Mouse (Mus musculus): Measurements from ENCODE around the gene Prr5l. TPM values are rescaled to one million over a fixed set of nuclear protein-coding genes. Genes with fewer than 3 reads are reported as not detected.

Gene Prr5l
- polyA plus RNA-seq, 1 experiment, result 0.06 TPM

DNA sequence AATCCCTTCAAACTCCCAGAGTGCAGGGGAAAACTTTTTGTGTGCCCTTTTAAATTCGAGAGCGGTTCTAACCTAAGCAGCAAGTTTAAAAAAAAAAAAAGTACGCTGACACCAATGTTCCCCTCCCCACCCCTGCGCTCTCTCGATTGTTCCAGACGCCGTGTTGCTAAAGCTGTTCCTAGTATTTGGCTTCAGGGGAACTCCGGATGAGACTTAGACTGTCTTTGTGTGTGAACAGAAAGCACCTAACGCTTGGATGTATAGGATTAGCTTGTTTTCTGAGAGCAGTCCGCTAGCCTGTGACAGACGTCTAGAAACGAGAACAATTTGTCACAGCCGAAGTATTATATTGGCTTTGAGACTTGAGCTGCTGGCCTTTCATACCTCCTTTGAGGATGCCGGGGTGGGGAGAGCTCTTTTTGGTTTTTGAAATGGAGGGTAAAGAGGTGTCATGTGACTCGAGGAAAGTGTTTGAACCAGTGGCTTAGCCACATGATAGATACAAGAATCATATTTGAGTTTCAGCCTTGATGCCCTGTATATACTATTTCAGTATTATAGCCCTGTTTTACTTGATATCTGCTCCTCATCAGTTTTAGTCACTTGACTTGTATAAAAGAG is 203.6 kb downstream of the Prr5l start:
- TF ChIP-seq POLR2A (IDR thresholded peaks at IDR 0.05; ENCODE audit: insufficient read length, low read depth) (no peak), USF1 (IDR thresholded peaks at IDR 0.05; ENCODE audit: low read depth) (peak; percentile 41)
- H3K4me3 ChIP-seq, result peak overlapping the region; percentile 91
- peak overlapping the region; percentile 29 for H3ac ChIP-seq (ENCODE audit: control insufficient read depth, insufficient read length)
- peaks cover 30% of the 10 kb centered on the region for H3K79me2 ChIP-seq (ENCODE audit: control insufficient read depth, insufficient read depth)
- H3K36me3 ChIP-seq (ENCODE audit: control insufficient read depth, insufficient read depth), result no peaks in the 10 kb centered on the region
- H3K4me2 ChIP-seq (ENCODE audit: low read depth), result peak overlapping the region; percentile 77
- H3K27me3 ChIP-seq (ENCODE audit: control insufficient read depth, insufficient read depth, insufficient read length), result peaks cover 17% of the 10 kb centered on the region

DNA sequence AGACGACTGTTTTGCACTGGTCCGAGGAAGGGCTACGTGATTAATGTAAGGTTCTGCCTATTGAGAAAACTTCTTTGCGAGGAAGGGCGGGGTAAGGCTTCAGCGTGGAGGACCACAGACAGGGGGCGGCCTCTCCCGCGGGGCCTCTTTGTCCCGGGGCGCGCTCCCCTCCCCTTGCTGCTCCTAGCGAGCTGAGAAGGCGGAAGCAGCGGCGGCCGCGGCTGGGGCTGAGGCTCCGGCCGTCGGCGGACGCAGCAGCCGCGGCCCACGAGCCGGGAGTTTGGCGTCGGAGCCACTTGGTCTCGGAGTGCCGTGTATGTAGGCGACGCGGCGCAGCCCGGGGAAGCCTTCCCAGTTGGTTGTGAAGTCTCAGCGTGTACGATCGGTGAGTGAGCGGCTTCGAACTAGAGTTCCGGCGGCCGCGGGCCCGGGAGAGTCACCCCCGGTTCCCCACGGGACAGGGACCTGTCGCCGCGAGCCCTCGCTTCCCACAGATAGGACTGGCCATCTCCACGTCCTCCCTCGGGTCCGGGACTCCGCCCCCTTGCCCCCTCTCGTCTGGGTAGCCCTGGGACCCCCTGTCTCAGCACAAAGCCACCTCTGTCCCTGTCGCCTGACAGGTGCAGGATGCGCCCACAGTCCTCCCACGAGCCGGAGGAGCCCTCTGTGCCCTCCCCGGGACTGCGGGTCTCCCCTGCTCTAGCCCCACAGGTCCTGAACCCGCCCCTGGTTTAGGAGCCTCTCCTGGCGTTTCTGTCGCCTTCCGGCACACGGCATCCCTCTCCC is 204.4 kb downstream of the Prr5l start, which contains the start of gene Traf6:
Gene Traf6 (plus strand): TSS at position 194 of the 786 bp plus-strand sequence.
- H3ac ChIP-seq (ENCODE audit: control insufficient read depth, insufficient read length), result peak within 1 kb of the TSS; percentile 29
- H3K27me3 ChIP-seq (ENCODE audit: control insufficient read depth, insufficient read depth, insufficient read length), result peaks cover 21% of the 10 kb centered on the region
- H3K79me2 ChIP-seq (ENCODE audit: control insufficient read depth, insufficient read depth), result peaks cover 30% of the 10 kb centered on the region
- no peaks in the 10 kb centered on the region for H3K36me3 ChIP-seq (ENCODE audit: control insufficient read depth, insufficient read depth)
- TF ChIP-seq MYOG (IDR thresholded peaks at IDR 0.05; ENCODE audit: control insufficient read depth in 1 of 3, insufficient read depth in 1 of 3, insufficient read length in 2 of 3, low read depth in 2 of 3), result peak in 1 of 3 experiments; percentile 31
- no peak for TF ChIP-seq TCF12 (IDR thresholded peaks at IDR 0.05; ENCODE audit: insufficient read depth, poor library complexity, severe bottlenecking)
- TF ChIP-seq E2F4 (IDR thresholded peaks at IDR 0.05; ENCODE audit: insufficient read depth), result no peak
- no peak for TF ChIP-seq MAX (IDR thresholded peaks at IDR 0.05; ENCODE audit: low read depth)
- TF ChIP-seq SRF (IDR thresholded peaks at IDR 0.05; ENCODE audit: control insufficient read depth, insufficient read length, low read depth), result no peak
- TF ChIP-seq MYOD1 (IDR thresholded peaks at IDR 0.05; ENCODE audit: control insufficient read depth in 1 of 3, insufficient read length in 2 of 3, low read depth in 2 of 3), result peak in 1 of 3 experiments; percentile 51
- peak; percentile 73 for TF ChIP-seq POLR2AphosphoS2 (IDR thresholded peaks at IDR 0.05; ENCODE audit: insufficient read length, low read depth)
- peak; percentile 84 for TF ChIP-seq POLR2A (IDR thresholded peaks at IDR 0.05; ENCODE audit: insufficient read length, low read depth)
- H3K4me2 ChIP-seq (ENCODE audit: low read depth), result peak within 1 kb of the TSS; percentile 77
- peak within 1 kb of the TSS; percentile 91 for H3K4me3 ChIP-seq

- Histone ChIP-seq H3K27me3 (ENCODE audit: control insufficient read depth, insufficient read depth, insufficient read length) (peaks cover 36% of the 10 kb centered on the region), H3K79me2 (ENCODE audit: control insufficient read depth, insufficient read depth) (peaks cover 1% of the 10 kb centered on the region), H3ac (ENCODE audit: control insufficient read depth, insufficient read length) (no peak overlapping the region), H3K4me2 (ENCODE audit: low read depth) (no peak overlapping the region), H3K36me3 (ENCODE audit: control insufficient read depth, insufficient read depth) (no peaks in the 10 kb centered on the region), H3K4me3 (no peak overlapping the region)
- no peak for TF ChIP-seq SRF (IDR thresholded peaks at IDR 0.05; ENCODE audit: control insufficient read depth, insufficient read length, low read depth)
Measured at GRCm38 (mm10) chr2:101673547-101673946, 209.3 kb downstream of the Prr5l start.

GRCm38 (mm10) chr2:101668751-101669150 is 214.1 kb downstream of the Prr5l start:
- TF ChIP-seq USF1 (IDR thresholded peaks at IDR 0.05; ENCODE audit: low read depth) (no peak), SRF (IDR thresholded peaks at IDR 0.05; ENCODE audit: control insufficient read depth, insufficient read length, low read depth) (no peak), CEBPB (IDR thresholded peaks at IDR 0.05; ENCODE audit: insufficient read depth, poor library complexity, severe bottlenecking) (no peak), REST (IDR thresholded peaks at IDR 0.05; ENCODE audit: insufficient read depth, insufficient read length) (no peak), MYOG (IDR thresholded peaks at IDR 0.05; ENCODE audit: control insufficient read depth in 1 of 3, insufficient read depth in 1 of 3, insufficient read length in 2 of 3, low read depth in 2 of 3) (no peak), POLR2A (IDR thresholded peaks at IDR 0.05; ENCODE audit: insufficient read length, low read depth) (no peak), E2F4 (IDR thresholded peaks at IDR 0.05; ENCODE audit: insufficient read depth) (no peak), TCF3 (IDR thresholded peaks at IDR 0.05; ENCODE audit: insufficient read length, low read depth) (no peak), MYOD1 (IDR thresholded peaks at IDR 0.05; ENCODE audit: control insufficient read depth in 1 of 3, insufficient read length in 2 of 3, low read depth in 2 of 3) (no peak), MAX (IDR thresholded peaks at IDR 0.05; ENCODE audit: low read depth) (no peak), TCF12 (IDR thresholded peaks at IDR 0.05; ENCODE audit: insufficient read depth, poor library complexity, severe bottlenecking) (no peak)
- Histone ChIP-seq H3K4me3 (no peak overlapping the region), H3K4me2 (ENCODE audit: low read depth) (no peak overlapping the region), H3K27me3 (ENCODE audit: control insufficient read depth, insufficient read depth, insufficient read length) (peaks cover 23% of the 10 kb centered on the region), H3ac (ENCODE audit: control insufficient read depth, insufficient read length) (no peak overlapping the region), H3K79me2 (ENCODE audit: control insufficient read depth, insufficient read depth) (no peaks in the 10 kb centered on the region), H3K36me3 (ENCODE audit: control insufficient read depth, insufficient read depth) (no peaks in the 10 kb centered on the region)

GRCm38 (mm10) chr2:101665703-101666092 is 217.1 kb downstream of the Prr5l start:
- H3K27me3 ChIP-seq (ENCODE audit: control insufficient read depth, insufficient read depth, insufficient read length), result peaks cover 15% of the 10 kb centered on the region
- no peaks in the 10 kb centered on the region for H3K36me3 ChIP-seq (ENCODE audit: control insufficient read depth, insufficient read depth)
- no peak overlapping the region for H3ac ChIP-seq (ENCODE audit: control insufficient read depth, insufficient read length)
- H3K4me3 ChIP-seq, result no peak overlapping the region
- H3K4me2 ChIP-seq (ENCODE audit: low read depth), result no peak overlapping the region
- TF ChIP-seq MAX (IDR thresholded peaks at IDR 0.05; ENCODE audit: low read depth) (no peak), TCF12 (IDR thresholded peaks at IDR 0.05; ENCODE audit: insufficient read depth, poor library complexity, severe bottlenecking) (no peak), POLR2AphosphoS2 (IDR thresholded peaks at IDR 0.05; ENCODE audit: insufficient read length, low read depth) (no peak), MYOG (IDR thresholded peaks at IDR 0.05; ENCODE audit: control insufficient read depth in 1 of 3, insufficient read depth in 1 of 3, insufficient read length in 2 of 3, low read depth in 2 of 3) (no peak), REST (IDR thresholded peaks at IDR 0.05; ENCODE audit: insufficient read depth, insufficient read length) (no peak), CEBPB (IDR thresholded peaks at IDR 0.05; ENCODE audit: insufficient read depth, poor library complexity, severe bottlenecking) (no peak), USF1 (IDR thresholded peaks at IDR 0.05; ENCODE audit: low read depth) (no peak), SRF (IDR thresholded peaks at IDR 0.05; ENCODE audit: control insufficient read depth, insufficient read length, low read depth) (no peak), POLR2A (IDR thresholded peaks at IDR 0.05; ENCODE audit: insufficient read length, low read depth) (no peak), TCF3 (IDR thresholded peaks at IDR 0.05; ENCODE audit: insufficient read length, low read depth) (no peak), E2F4 (IDR thresholded peaks at IDR 0.05; ENCODE audit: insufficient read depth) (no peak), MYOD1 (IDR thresholded peaks at IDR 0.05; ENCODE audit: control insufficient read depth in 1 of 3, insufficient read length in 2 of 3, low read depth in 2 of 3) (no peak)
- no peaks in the 10 kb centered on the region for H3K79me2 ChIP-seq (ENCODE audit: control insufficient read depth, insufficient read depth)
